Mouse (Mus musculus): ENCODE measurements around the gene Hmces.

GRCm38 (mm10) chr6:87886721-87887120, 27.0 kb upstream of the Hmces start:
- TF ChIP-seq CTCF (IDR thresholded peaks at IDR 0.05; ENCODE audit: low read depth, low read length) (no peak), EP300 (IDR thresholded peaks at IDR 0.05; ENCODE audit: insufficient read depth, low read depth, low read length) (no peak), POLR2A (IDR thresholded peaks at IDR 0.05; ENCODE audit: insufficient read depth, low read length) (no peak)
